8 mouse cellular contexts compared by ENCODE assay signal in the genomic region with DNA sequence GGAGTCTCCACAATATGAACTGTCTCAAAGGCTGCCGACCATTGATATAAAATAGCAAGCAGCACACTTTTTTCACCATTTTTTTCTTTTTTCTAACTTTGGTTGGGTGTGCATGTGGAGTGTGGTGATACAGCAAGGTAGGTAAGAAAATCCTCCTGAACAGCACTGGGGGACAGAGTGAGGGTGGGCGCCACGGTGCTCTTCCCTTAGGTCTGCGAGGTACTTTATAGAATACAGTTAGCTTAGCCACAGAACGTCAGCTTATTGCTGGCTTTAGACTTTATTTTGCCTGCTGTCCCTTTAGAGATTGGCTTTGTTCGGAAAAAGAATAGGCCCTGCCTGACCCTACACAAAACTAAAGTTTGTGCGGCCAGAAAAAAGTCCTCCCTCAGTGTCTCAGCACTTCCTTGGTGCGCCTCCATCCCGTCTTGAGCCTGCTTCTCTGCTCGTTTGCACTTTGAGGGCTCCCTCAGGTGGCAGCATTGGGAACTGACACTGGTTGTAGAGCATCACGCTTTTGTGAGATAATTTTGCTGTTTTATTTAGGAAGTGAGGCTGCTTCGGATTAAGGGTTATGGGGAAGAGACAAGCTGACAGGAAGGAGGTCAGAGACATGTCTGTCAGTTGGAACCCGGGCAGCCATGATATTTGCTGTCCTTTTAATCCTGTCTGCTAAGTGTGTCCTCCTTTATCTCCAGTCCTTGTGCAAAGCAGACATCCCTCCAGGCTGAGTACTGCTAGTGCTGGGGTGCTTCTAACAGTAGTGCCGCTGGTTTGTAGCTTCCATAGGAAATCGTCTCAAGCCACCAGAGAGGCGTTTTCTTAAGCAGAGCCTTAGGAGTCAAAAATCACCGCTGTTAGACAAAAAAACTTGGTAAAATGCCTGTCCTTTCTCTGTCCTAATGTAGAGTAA. TPM values are rescaled to one million over a fixed set of nuclear protein-coding genes. Genes with fewer than 3 reads are reported as not detected.
DNase-seq lines count a peak whose midpoint lies in the region; ATAC-seq lines count a peak whose summit lies in the region.

No protein-coding gene starts in this region.

- H3K36me3 ChIP-seq in forebrain, embryonic 15.5 days, result no peaks in the 10 kb centered on the region
- no peaks in the 10 kb centered on the region for H3K36me3 ChIP-seq in hindbrain, embryonic 11.5 days (ENCODE audit: control insufficient read depth, insufficient read depth, low read length)

- DNase-seq in NIH3T3 (ENCODE audit: low read depth), result peak; percentile 81
- DNase-seq in cerebellum, adult 11 months, result peak; percentile 26
- peak; percentile 89 for DNase-seq in hindbrain, embryonic 11.5 days (ENCODE audit: low spot score)
- DNase-seq in left cerebral cortex, adult 18-20 months (ENCODE audit: low spot score in 2 of 2), result peak; percentile 85 to 91
- peak; percentile 84 for DNase-seq in mesoderm, embryonic 11.5 days (ENCODE audit: low read depth, low spot score)
- peak; percentile 63 for DNase-seq in right cerebral cortex, postnatal 25 days
- peak; percentile 57 to 84 for DNase-seq in urinary bladder, postnatal 4 days (ENCODE audit: low spot score in 2 of 2)

- H3K9me3 ChIP-seq in forebrain, embryonic 15.5 days, result no peaks in the 10 kb centered on the region
- no peaks in the 10 kb centered on the region for H3K9me3 ChIP-seq in hindbrain, embryonic 11.5 days (ENCODE audit: control insufficient read depth, low read length)

- no peaks in the 10 kb centered on the region for H3K27me3 ChIP-seq in forebrain, embryonic 15.5 days
- H3K27me3 ChIP-seq in hindbrain, embryonic 11.5 days (ENCODE audit: control insufficient read depth, insufficient read depth, low read length), result no peaks in the 10 kb centered on the region

- WGBS in forebrain, embryonic 15.5 days, result 37% methylated on average over 17 of the region's 17 CpGs
- WGBS in hindbrain, embryonic 11.5 days, result 41% methylated on average over 17 of the region's 17 CpGs

- H3K4me1 ChIP-seq in forebrain, embryonic 15.5 days, result no peaks in the 10 kb centered on the region
- H3K4me1 ChIP-seq in hindbrain, embryonic 11.5 days (replicated peaks; ENCODE audit: control insufficient read depth, insufficient read depth, low read length), result no peaks in the 10 kb centered on the region

- H3K27ac ChIP-seq in forebrain, embryonic 15.5 days (replicated peaks), result no peak overlapping the region
- H3K27ac ChIP-seq in hindbrain, embryonic 11.5 days (ENCODE audit: low read depth, low read length), result no peak overlapping the region

- no peak overlapping the region for H3K9ac ChIP-seq in forebrain, embryonic 15.5 days (replicated peaks)
- no peak overlapping the region for H3K9ac ChIP-seq in hindbrain, embryonic 11.5 days (ENCODE audit: low read depth, low read length)

- no peak overlapping the region for H3K4me2 ChIP-seq in forebrain, embryonic 15.5 days (replicated peaks)
- H3K4me2 ChIP-seq in hindbrain, embryonic 11.5 days (replicated peaks; ENCODE audit: low read depth, low read length), result no peak overlapping the region

- H3K4me3 ChIP-seq in forebrain, embryonic 15.5 days, result no peak overlapping the region
- no peak overlapping the region for H3K4me3 ChIP-seq in hindbrain, embryonic 11.5 days (ENCODE audit: low read depth, low read length)

- peak; percentile 84 for ATAC-seq in forebrain, embryonic 15.5 days (replicated peaks)
- ATAC-seq in hindbrain, embryonic 11.5 days (ENCODE audit: low FRiP score), result no peak

RNA-seq across cellular contexts. Expression of a gene that starts 17.3 kb away (rescaled TPM):
- 17.3 and 17.5 TPM in 2 replicates for polyA plus RNA-seq in forebrain, embryonic 15.5 days (2015; fragmentation: Nextera tagmentation; extraction: Ambion mirVana)
- polyA plus RNA-seq in hindbrain, embryonic 11.5 days (2014; fragmentation: Nextera tagmentation; extraction: Ambion mirVana), result 20.0 and 20.5 TPM in 2 replicates
- 10 to 100 TPM; 13.4 to 15.4 TPM for total RNA-seq in left cerebral cortex, adult 18-20 months (2021)

RNA-seq across cellular contexts. Expression of a gene that starts 17.4 kb away (rescaled TPM):
- 22.6 and 24.2 TPM in 2 replicates for polyA plus RNA-seq in forebrain, embryonic 15.5 days (2015; fragmentation: Nextera tagmentation; extraction: Ambion mirVana)
- polyA plus RNA-seq in hindbrain, embryonic 11.5 days (2014; fragmentation: Nextera tagmentation; extraction: Ambion mirVana), result 29.7 and 30.1 TPM in 2 replicates
- 10 to 100 TPM; 12.8 TPM for total RNA-seq in left cerebral cortex, adult 18-20 months (2021)

Comparison
In these comparisons a context has a peak if more than half of its experiments do, and no peak if none do; other contexts are left out.
1. DNase-seq: peak in every context shown above with its lines; median percentile 89 in hindbrain, embryonic 11.5 days; 88 in left cerebral cortex, adult 18-20 months; 84 in mesoderm, embryonic 11.5 days; 81 in NIH3T3; 70 in urinary bladder, postnatal 4 days; 63 in right cerebral cortex, postnatal 25 days; 26 in cerebellum, adult 11 months.